Mouse (Mus musculus) limb, embryonic 14.5 days (tissue): ENCODE data around the gene Zfp42. TPM values are rescaled to one million over a fixed set of nuclear protein-coding genes. Genes with fewer than 3 reads are reported as not detected.

Experiments
- ATAC-seq: fragments of 200-750 bp; cut with Nextera tagmentation; 2 replicates; pipeline ENCODE4 v1.8.0; 2017; ENCODE audit warnings: low read depth, moderate number of reproducible peaks, moderate TSS enrichment; ENCODE audit not compliant: low FRiP score
- DNase-seq: peaks from one replicate; pipeline ENCODE4 v3.0.0-alpha.2; 2015; ENCODE audit warnings: low spot score
- H3K27ac ChIP-seq: fragments of 300-500 bp; sonication (generic); replicated peaks from 2 replicates; pipeline ENCODE4 v1.5.1; 2014; ENCODE audit warnings: low read depth, mild to moderate bottlenecking, low read length, moderate library complexity, mixed read lengths
- H3K27me3 ChIP-seq: fragments of 300-500 bp; sonication (generic); 2 replicates; pipeline ENCODE4 v1.6.1; 2014; ENCODE audit warnings: low read length, mixed read lengths; ENCODE audit not compliant: control insufficient read depth, insufficient read depth
- H3K36me3 ChIP-seq: fragments of 300-500 bp; sonication (generic); 2 replicates; pipeline ENCODE4 v1.6.1; 2014; ENCODE audit warnings: mild to moderate bottlenecking, low read length, moderate library complexity, mixed read lengths; ENCODE audit not compliant: control insufficient read depth, insufficient read depth
- H3K4me1 ChIP-seq: fragments of 300-500 bp; sonication (generic); 2 replicates; pipeline ENCODE4 v1.6.1; 2014; ENCODE audit warnings: antibody characterized with exemption, low read length, mixed read lengths; ENCODE audit not compliant: control insufficient read depth, insufficient read depth
- H3K4me2 ChIP-seq: fragments of 300-500 bp; sonication (generic); replicated peaks from 2 replicates; pipeline ENCODE4 v1.6.1; 2014; ENCODE audit warnings: low read depth, mild to moderate bottlenecking, low read length, moderate library complexity; ENCODE audit not compliant: severe bottlenecking
- H3K4me3 ChIP-seq: fragments of 300-500 bp; sonication (generic); replicated peaks from 2 replicates; pipeline ENCODE4 v1.5.1; 2014; ENCODE audit warnings: low read length
- H3K9ac ChIP-seq: fragments of 300-500 bp; sonication (generic); 2 replicates; pipeline ENCODE4 v1.6.1; 2014; ENCODE audit warnings: mild to moderate bottlenecking, low read depth, low read length, moderate library complexity; ENCODE audit not compliant: severe bottlenecking
- H3K9me3 ChIP-seq: fragments of 300-500 bp; sonication (generic); 2 replicates; pipeline ENCODE4 v1.6.1; 2016; ENCODE audit warnings: low read length; ENCODE audit not compliant: control insufficient read depth
- POLR2A ChIP-seq: fragments of 200-500 bp; IDR thresholded peaks from 2 replicates; pipeline ENCODE4 v1.8.0; 2012; ENCODE audit warnings: inconsistent platforms, mild to moderate bottlenecking, moderate library complexity, borderline replicate concordance; ENCODE audit not compliant: insufficient read depth, insufficient read length; ENCODE audit errors: extremely low read depth
- WGBS: fragments of 180-500 bp; shearing (Covaris S2); extraction: QIAGEN DNeasy Blood & Tissue Kit; methylation state at CpG from one replicate; pipeline ENCODE4 v1.1.7; 2014; 5-methylcytosine and 5-hydroxymethylcytosine counted together
- polyA plus RNA-seq, 2 experiments: library from polyadenylated mRNA; depleted of rRNA in 1 of 2; stranded (reverse) in 1 of 2; unstranded in 1 of 2; fragments of >200 nt; fragmentation: Nextera tagmentation in 1 of 2; extraction: Ambion mirVana in 1 of 2; gene quantifications; 2 replicates each; pipeline versions ENCODE4 v1.2.1 to v1.2.3; 2012 to 2014

Zfp42 gene
- polyA plus RNA-seq, 2 experiments: 0.05 to 0.10 TPM

GRCm38 (mm10) chr8:43288840-43289239 lies 17.9 kb downstream of the Zfp42 start:
- TF ChIP-seq POLR2A: no peak
- 86% methylated on average over 1 of the region's 1 CpGs for whole genome bisulfite sequencing

GRCm38 (mm10) chr8:43287456-43287855 lies 19.3 kb downstream of the Zfp42 start:
- no peak overlapping the region for H3K9ac ChIP-seq
- DNase-seq (no peak), ATAC-seq (no peak)
- H3K27ac ChIP-seq: no peak overlapping the region
- no peaks in the 10 kb centered on the region for H3K27me3 ChIP-seq
- TF ChIP-seq POLR2A: no peak
- H3K4me2 ChIP-seq: no peak overlapping the region
- peaks cover 2% of the 10 kb centered on the region; the same call in 1 of the 2 replicates for H3K4me1 ChIP-seq
- H3K36me3 ChIP-seq: no peaks in the 10 kb centered on the region
- H3K4me3 ChIP-seq: no peak overlapping the region
- H3K9me3 ChIP-seq: no peaks in the 10 kb centered on the region
- 81% methylated on average over 6 of the region's 6 CpGs for WGBS

More at GRCm38 (mm10) chr8:43288840-43289239, 17.9 kb downstream of the Zfp42 start:
- H3K36me3 ChIP-seq: no peaks in the 10 kb centered on the region
- H3K9me3 ChIP-seq: no peaks in the 10 kb centered on the region
- ATAC-seq (no peak), DNase-seq (no peak)
- no peaks in the 10 kb centered on the region for H3K27me3 ChIP-seq
- no peak overlapping the region for H3K9ac ChIP-seq
- no peak overlapping the region for H3K27ac ChIP-seq
- no peak overlapping the region for H3K4me2 ChIP-seq
- peaks cover 2% of the 10 kb centered on the region; the same call in 1 of the 2 replicates for H3K4me1 ChIP-seq
- no peak overlapping the region for H3K4me3 ChIP-seq

- Histone ChIP-seq H3K27me3 (no peaks in the 10 kb centered on the region), H3K4me2 (no peak overlapping the region), H3K9ac (no peak overlapping the region), H3K4me3 (no peak overlapping the region), H3K27ac (no peak overlapping the region), H3K9me3 (no peaks in the 10 kb centered on the region), H3K4me1 (no peaks in the 10 kb centered on the region), H3K36me3 (no peaks in the 10 kb centered on the region)
- no peak for TF ChIP-seq POLR2A
- ATAC-seq: no peak
- no peak for DNase-seq
- 93% methylated on average over 7 of the region's 7 CpGs for whole genome bisulfite sequencing
These were observed 23.5 kb downstream of the Zfp42 start for GRCm38 (mm10) chr8:43283231-43283630.

- no peak for TF ChIP-seq POLR2A
- Histone ChIP-seq H3K4me3 (no peak overlapping the region), H3K9ac (no peak overlapping the region), H3K4me1 (no peaks in the 10 kb centered on the region), H3K27me3 (no peaks in the 10 kb centered on the region), H3K9me3 (no peaks in the 10 kb centered on the region), H3K4me2 (no peak overlapping the region), H3K27ac (no peak overlapping the region), H3K36me3 (no peaks in the 10 kb centered on the region)
- 53% methylated on average over 4 of the region's 4 CpGs for WGBS
- no peak for DNase-seq
- no peak for ATAC-seq
These were observed 28.4 kb downstream of the Zfp42 start for GRCm38 (mm10) chr8:43278397-43278796.

- no peak overlapping the region for H3K27ac ChIP-seq
- H3K9me3 ChIP-seq: no peaks in the 10 kb centered on the region
- ATAC-seq (no peak), DNase-seq (no peak)
- H3K4me2 ChIP-seq: no peak overlapping the region
- 85% methylated on average over 6 of the region's 6 CpGs for WGBS
- no peak for TF ChIP-seq POLR2A
- H3K9ac ChIP-seq: no peak overlapping the region
- no peak overlapping the region for H3K4me3 ChIP-seq
- no peaks in the 10 kb centered on the region for H3K27me3 ChIP-seq
- no peaks in the 10 kb centered on the region for H3K36me3 ChIP-seq
- H3K4me1 ChIP-seq: no peaks in the 10 kb centered on the region
These were observed 45.8 kb downstream of the Zfp42 start for GRCm38 (mm10) chr8:43260961-43261360.

GRCm38 (mm10) chr8:43257886-43258285 lies 48.9 kb downstream of the Zfp42 start:
- WGBS: 77% methylated on average over 1 of the region's 1 CpGs
- Histone ChIP-seq H3K27ac (no peak overlapping the region), H3K9me3 (no peaks in the 10 kb centered on the region), H3K4me3 (no peak overlapping the region), H3K27me3 (no peaks in the 10 kb centered on the region), H3K36me3 (no peaks in the 10 kb centered on the region), H3K4me2 (no peak overlapping the region), H3K9ac (no peak overlapping the region), H3K4me1 (no peaks in the 10 kb centered on the region)
- TF ChIP-seq POLR2A: no peak
- ATAC-seq (no peak), DNase-seq (no peak)
